Comparison of ENCODE assay signal across 9 mouse cellular contexts in the genomic region with DNA sequence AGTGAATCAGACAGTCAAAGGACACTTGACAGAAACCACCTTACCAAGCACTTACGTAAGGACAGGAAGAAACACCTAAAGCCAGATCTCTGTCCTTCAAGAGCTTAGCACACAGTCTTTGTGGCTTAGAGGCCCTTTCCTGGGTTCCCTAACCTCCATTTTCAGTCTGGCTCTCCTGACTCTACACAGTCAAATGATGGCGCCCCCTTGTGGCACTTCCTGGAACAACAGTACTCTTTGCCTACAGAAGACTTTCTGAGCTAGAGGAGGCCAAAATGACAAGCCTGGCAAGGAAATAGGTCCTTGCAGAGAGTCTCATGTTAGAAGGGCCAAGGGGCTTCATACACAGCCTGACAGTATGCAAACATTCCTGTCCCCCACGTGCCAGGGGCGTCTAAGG. TPM values are rescaled to one million over a fixed set of nuclear protein-coding genes. Genes with fewer than 3 reads are reported as not detected.
DNase-seq lines count a peak whose midpoint lies in the region; ATAC-seq and TF ChIP-seq lines count a peak whose summit lies in the region.
"Had no signal": no experiment of that assay in that cellular context is flagged by ENCODE, and none has a peak within 500 bp of the region (broad histone marks: within the 10 kb centered on the region; RNA-seq: fewer than 3 reads in every experiment).

No protein-coding gene starts in this region.

- H3K4me2 ChIP-seq in hindbrain, embryonic 11.5 days (replicated peaks; ENCODE audit: low read depth, low read length) = no peak overlapping the region
- H3K4me2 ChIP-seq in hindbrain, embryonic 13.5 days = no peak overlapping the region

- no peak overlapping the region for H3K27ac ChIP-seq in hindbrain, embryonic 11.5 days (ENCODE audit: low read depth, low read length)
- no peak overlapping the region for H3K27ac ChIP-seq in hindbrain, embryonic 13.5 days
- H3K27ac ChIP-seq in ES-E14 (ENCODE audit: insufficient read depth, low read depth, low read length, poor library complexity, severe bottlenecking) = no peak overlapping the region
- no peak overlapping the region for H3K27ac ChIP-seq in limb, embryonic 10.5 days

- H3K36me3 ChIP-seq in hindbrain, embryonic 11.5 days (ENCODE audit: control insufficient read depth, insufficient read depth, low read length) = no peaks in the 10 kb centered on the region
- H3K36me3 ChIP-seq in hindbrain, embryonic 13.5 days = no peaks in the 10 kb centered on the region
- H3K36me3 ChIP-seq in ES-E14 (ENCODE audit: control insufficient read depth, insufficient read depth, low read length, poor library complexity, severe bottlenecking) = no peaks in the 10 kb centered on the region
- no peaks in the 10 kb centered on the region for H3K36me3 ChIP-seq in limb, embryonic 10.5 days

- H3K4me1 ChIP-seq in hindbrain, embryonic 11.5 days (replicated peaks; ENCODE audit: control insufficient read depth, insufficient read depth, low read length) = peaks cover 2% of the 10 kb centered on the region; the same call in 1 of the 2 replicates
- H3K4me1 ChIP-seq in hindbrain, embryonic 13.5 days (replicated peaks) = peaks cover 8% of the 10 kb centered on the region
- peaks cover 4 to 7% of the 10 kb centered on the region in 2 experiments; a peak in 2 of 4 replicates for H3K4me1 ChIP-seq in ES-E14 (ENCODE audit: control insufficient read depth in 2 of 2, insufficient read depth in 2 of 2, low read length in 2 of 2, poor library complexity in 1 of 2)
- peaks cover 19% of the 10 kb centered on the region for H3K4me1 ChIP-seq in limb, embryonic 10.5 days

- in situ Hi-C loops in ES-E14 (cut with MboI; ENCODE audit: low sequenced_read_pairs in 2 of 2, unreplicated experiment in 2 of 2) = no loop called here

- no peaks in the 10 kb centered on the region for H3K27me3 ChIP-seq in hindbrain, embryonic 11.5 days (ENCODE audit: control insufficient read depth, insufficient read depth, low read length)
- H3K27me3 ChIP-seq in hindbrain, embryonic 13.5 days = peaks cover 39% of the 10 kb centered on the region
- H3K27me3 ChIP-seq in limb, embryonic 10.5 days (ENCODE audit: low read depth, poor library complexity, severe bottlenecking) = peaks cover 31% of the 10 kb centered on the region

- ATAC-seq in hindbrain, embryonic 11.5 days (ENCODE audit: low FRiP score) = no peak
- no peak for ATAC-seq in hindbrain, embryonic 13.5 days (ENCODE audit: low FRiP score)
- peak; percentile 30; the same call in 1 of the 2 replicates for ATAC-seq in granulocyte monocyte progenitor cell, adult 5-6 weeks (replicated peaks; ENCODE audit: poor library complexity, severe bottlenecking)

- H3K9ac ChIP-seq in hindbrain, embryonic 11.5 days (ENCODE audit: low read depth, low read length) = no peak overlapping the region
- H3K9ac ChIP-seq in hindbrain, embryonic 13.5 days = no peak overlapping the region
- no peak overlapping the region for H3K9ac ChIP-seq in ES-E14 (ENCODE audit: insufficient read depth, low read depth, low read length, poor library complexity, severe bottlenecking)

- no peaks in the 10 kb centered on the region for H3K9me3 ChIP-seq in hindbrain, embryonic 11.5 days (ENCODE audit: control insufficient read depth, low read length)
- H3K9me3 ChIP-seq in hindbrain, embryonic 13.5 days = no peaks in the 10 kb centered on the region
- no peaks in the 10 kb centered on the region for H3K9me3 ChIP-seq in ES-E14 (ENCODE audit: control insufficient read depth, insufficient read depth, low read depth, low read length)
- no peaks in the 10 kb centered on the region for H3K9me3 ChIP-seq in limb, embryonic 10.5 days (replicated peaks)
- H3K9me3 ChIP-seq: megakaryocyte, embryonic 14.5 days had no signal

- 33% methylated on average over 4 of the region's 4 CpGs for WGBS in hindbrain, embryonic 11.5 days
- WGBS in hindbrain, embryonic 13.5 days = 34% methylated on average over 4 of the region's 4 CpGs
- 34% methylated on average over 4 of the region's 4 CpGs for WGBS in limb, embryonic 10.5 days

- DNase-seq in hindbrain, embryonic 11.5 days (ENCODE audit: low spot score) = peak; percentile 87
- peak; percentile 84 for DNase-seq in ES-E14 (ENCODE audit: low read depth, low spot score)
- DNase-seq in c-Kit-negative CD71-positive TER-119-positive erythroid progenitor cells, embryonic 14.5 days (ENCODE audit: low read depth, low spot score) = peak; percentile 51
- DNase-seq in limb, embryonic 10.5 days (ENCODE audit: low spot score) = peak; percentile 85
- DNase-seq in ovary, postnatal 14 days (ENCODE audit: low spot score) = peak; percentile 84
- peak; percentile 74 to 83 for DNase-seq in thymus, postnatal 36 days

- no peak overlapping the region for H3K4me3 ChIP-seq in hindbrain, embryonic 11.5 days (ENCODE audit: low read depth, low read length)
- no peak overlapping the region for H3K4me3 ChIP-seq in hindbrain, embryonic 13.5 days
- no peak overlapping the region for H3K4me3 ChIP-seq in ES-E14 (ENCODE audit: insufficient read depth in 1 of 2, low read depth in 1 of 2, low read length in 2 of 2, poor library complexity in 1 of 2, severe bottlenecking in 1 of 2)
- H3K4me3 ChIP-seq in limb, embryonic 10.5 days = no peak overlapping the region

TF ChIP-seq in ES-E14, 5 proteins besides CTCF, POLR2A, EP300 and RAD21:
- TF ChIP-seq ZC3H11A (IDR thresholded peaks at IDR 0.05; ENCODE audit: borderline replicate concordance, low read depth, low read length) (no peak), MAFK (IDR thresholded peaks at IDR 0.05; ENCODE audit: insufficient read depth, low read depth, low read length) (no peak), ZNF384 (IDR thresholded peaks at IDR 0.05; ENCODE audit: low read depth, low read length) (no peak), CHD2 (IDR thresholded peaks at IDR 0.05; ENCODE audit: low read depth, low read length) (no peak), HCFC1 (IDR thresholded peaks at IDR 0.05; ENCODE audit: borderline replicate concordance, insufficient read depth, low read length) (no peak)

RNA-seq across cellular contexts. Expression of a gene that starts 7.5 kb away (rescaled TPM):
- polyA plus RNA-seq in hindbrain, embryonic 11.5 days (2014; fragmentation: Nextera tagmentation; extraction: Ambion mirVana) = not detected in 2 replicates
- not detected in 2 replicates for polyA plus RNA-seq in hindbrain, embryonic 13.5 days (2015; fragmentation: Nextera tagmentation; extraction: Ambion mirVana)
- total RNA-seq in ES-E14 (2012; rRNA removed) = not detected in 2 replicates
- not detected in 2 replicates for total RNA-seq in granulocyte monocyte progenitor cell, adult 5-6 weeks (2014; fragmentation: Nextera tagmentation)
- not detected in 2 replicates for total RNA-seq in granulocyte monocyte progenitor cell, adult 5-6 weeks (2017)
- not detected in 2 replicates for polyA plus RNA-seq in limb, embryonic 10.5 days (2016; fragmentation: Nextera tagmentation; extraction: Ambion mirVana)

RNA-seq across cellular contexts. Expression of a gene that starts 43.5 kb away (rescaled TPM):
- not detected in 2 replicates for polyA plus RNA-seq in hindbrain, embryonic 11.5 days (2014; fragmentation: Nextera tagmentation; extraction: Ambion mirVana)
- polyA plus RNA-seq in hindbrain, embryonic 13.5 days (2015; fragmentation: Nextera tagmentation; extraction: Ambion mirVana) = 0.21 TPM in 1 of 2 replicates, not detected in the other
- total RNA-seq in ES-E14 (2012; rRNA removed) = not detected in 2 replicates
- total RNA-seq in granulocyte monocyte progenitor cell, adult 5-6 weeks (2014; fragmentation: Nextera tagmentation) = not detected in 2 replicates
- not detected in 2 replicates for total RNA-seq in granulocyte monocyte progenitor cell, adult 5-6 weeks (2017)
- polyA plus RNA-seq in limb, embryonic 10.5 days (2016; fragmentation: Nextera tagmentation; extraction: Ambion mirVana) = not detected in 2 replicates
